Mouse (Mus musculus) E14TG2a.4 (cell line): ENCODE data around the gene Taar8a.

ENCODE experiments used
- CTCF ChIP-seq: conservative IDR thresholded peaks from 2 replicates; pipeline ENCODE4 v1.5.1; 2014; ENCODE audit warnings: low read length
- POU5F1 ChIP-seq: IDR thresholded peaks from 2 replicates; pipeline ENCODE4 v1.6.1; 2014; ENCODE audit warnings: low read length, borderline replicate concordance

- no peak for TF ChIP-seq CTCF
- no peak for TF ChIP-seq POU5F1
Observed at GRCm38 (mm10) chr10:24026922-24027321, 49.4 kb upstream of the Taar8a start, which contains the start of gene Taar7d.
